Mouse (Mus musculus) embryonic fibroblast, embryonic 13.5 days (primary cell): ENCODE data around the gene Ppt2. TPM values are rescaled to one million over a fixed set of nuclear protein-coding genes. Genes with fewer than 3 reads are reported as not detected.
A peak's percentile ranks its signal among the peaks of the same experiment; 100 is the strongest.

Experiments
- H3K27ac ChIP-seq: 2 replicates; pipeline ENCODE4 v1.5.1; 2012; ENCODE audit warnings: low read length, control low read depth, inconsistent platforms; ENCODE audit not compliant: insufficient read depth
- H3K4me1 ChIP-seq: 2 replicates; pipeline ENCODE4 v1.6.1; 2011; ENCODE audit warnings: low read length; ENCODE audit not compliant: control insufficient read depth, insufficient read depth
- H3K4me3 ChIP-seq: 2 replicates; pipeline ENCODE4 v1.5.1; 2011; ENCODE audit warnings: mild to moderate bottlenecking, control low read depth, low read length; ENCODE audit not compliant: insufficient read depth
- CTCF ChIP-seq: IDR thresholded peaks from 2 replicates; pipeline ENCODE4 v1.5.1; 2011; ENCODE audit warnings: mild to moderate bottlenecking, control low read depth, low read length, moderate library complexity, borderline replicate concordance; ENCODE audit not compliant: insufficient read depth
- POLR2A ChIP-seq: IDR thresholded peaks from 2 replicates; pipeline ENCODE4 v1.6.1; 2011; ENCODE audit warnings: low read depth, mild to moderate bottlenecking, control low read depth, low read length, moderate library complexity
- polyA plus RNA-seq: library from polyadenylated mRNA; stranded (reverse); fragments of >200 nt; gene quantifications from 2 replicates; pipeline ENCODE4 v1.2.4, GENCODE M21; 2011; ENCODE audit warnings: low read depth; ENCODE audit not compliant: missing spikeins, insufficient read length

The Ppt2 gene
- polyA plus RNA-seq, 1 experiment: 32.3 TPM

GRCm38 (mm10) chr17:34629221-34629751 is 976 bp upstream of the Ppt2 start, which contains the start of gene Prrt1:
Prrt1 (plus strand) TSS chr17:34629533.
- no peak for TF ChIP-seq POLR2A
- TF ChIP-seq CTCF: no peak
- Histone ChIP-seq H3K4me3 (peak within 1 kb of the TSS; percentile 45; the same call in 1 of the 2 replicates), H3K27ac (no peak within 1 kb of the TSS), H3K4me1 (peaks cover 9% of the 10 kb centered on the region; the same call in 1 of the 2 replicates)

GRCm38 (mm10) chr17:34628644-34628967 is 296 bp upstream of the Ppt2 start:
- peaks cover 9% of the 10 kb centered on the region; the same call in 1 of the 2 replicates for H3K4me1 ChIP-seq
- H3K27ac ChIP-seq: no peak overlapping the region
- peak overlapping the region; percentile 45; the same call in 1 of the 2 replicates for H3K4me3 ChIP-seq
- TF ChIP-seq CTCF (no peak), POLR2A (0 out of 2 replicates have a peak, but pooled peaks have one; percentile 12)

- TF ChIP-seq CTCF: no peak
- TF ChIP-seq POLR2A: peak; percentile 83
- H3K4me1 ChIP-seq: peaks cover 9% of the 10 kb centered on the region; the same call in 1 of the 2 replicates
These were observed 992 bp downstream of the Ppt2 start for GRCm38 (mm10) chr17:34627093-34627942.

GRCm38 (mm10) chr17:34626773-34627092 is 1.6 kb downstream of the Ppt2 start:
- Histone ChIP-seq H3K4me1 (peaks cover 9% of the 10 kb centered on the region; the same call in 1 of the 2 replicates), H3K27ac (peak overlapping the region; percentile 15), H3K4me3 (peak overlapping the region; percentile 93)
- TF ChIP-seq POLR2A (no peak), CTCF (peak; percentile 43; the same call in 1 of the 2 replicates)

More at GRCm38 (mm10) chr17:34627093-34627942, 992 bp downstream of the Ppt2 start:
- H3K27ac ChIP-seq: peak overlapping the region; percentile 77
- peak overlapping the region; percentile 93 for H3K4me3 ChIP-seq

GRCm38 (mm10) chr17:34626062-34626772 is 2.1 kb downstream of the Ppt2 start:
- H3K4me3 ChIP-seq: peak overlapping the region; percentile 93
- H3K4me1 ChIP-seq: peaks cover 9% of the 10 kb centered on the region; the same call in 1 of the 2 replicates
- H3K27ac ChIP-seq: no peak overlapping the region
- TF ChIP-seq CTCF (no peak), POLR2A (no peak)

GRCm38 (mm10) chr17:34624981-34625380 is 3.3 kb downstream of the Ppt2 start:
- Histone ChIP-seq H3K4me1 (peaks cover 9% of the 10 kb centered on the region; the same call in 1 of the 2 replicates), H3K27ac (no peak overlapping the region), H3K4me3 (no peak overlapping the region)
- TF ChIP-seq CTCF (no peak), POLR2A (no peak)

DNA sequence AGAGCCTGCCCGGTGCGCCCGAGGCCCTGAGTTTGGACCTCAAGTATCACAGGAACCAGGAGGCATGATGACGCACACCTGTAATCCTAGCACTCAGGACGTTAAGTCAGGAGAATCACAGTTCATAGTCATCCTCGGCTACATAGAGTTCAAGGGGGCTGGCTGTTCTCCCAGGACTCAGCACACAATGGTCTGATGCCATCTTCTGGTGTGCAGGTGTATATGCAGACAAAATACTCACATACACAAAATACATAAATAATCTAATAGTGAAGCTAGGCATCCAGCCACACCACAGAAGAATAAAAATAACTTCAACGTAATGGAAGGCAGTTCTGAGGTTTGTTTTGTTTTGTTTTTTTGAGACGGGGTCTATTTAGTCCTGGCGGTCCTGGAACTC is 5.1 kb downstream of the Ppt2 start:
- H3K4me1 ChIP-seq: peaks cover 4% of the 10 kb centered on the region; the same call in 1 of the 2 replicates
- no peak overlapping the region for H3K27ac ChIP-seq
- H3K4me3 ChIP-seq: no peak overlapping the region
- TF ChIP-seq CTCF: no peak
- no peak for TF ChIP-seq POLR2A

GRCm38 (mm10) chr17:34621006-34621405 is 7.3 kb downstream of the Ppt2 start:
- Histone ChIP-seq H3K4me3 (no peak overlapping the region), H3K4me1 (0 out of 2 replicates have a peak, but pooled peaks cover under 1% of the 10 kb centered on the region), H3K27ac (no peak overlapping the region)
- TF ChIP-seq CTCF (no peak), POLR2A (no peak)

DNA sequence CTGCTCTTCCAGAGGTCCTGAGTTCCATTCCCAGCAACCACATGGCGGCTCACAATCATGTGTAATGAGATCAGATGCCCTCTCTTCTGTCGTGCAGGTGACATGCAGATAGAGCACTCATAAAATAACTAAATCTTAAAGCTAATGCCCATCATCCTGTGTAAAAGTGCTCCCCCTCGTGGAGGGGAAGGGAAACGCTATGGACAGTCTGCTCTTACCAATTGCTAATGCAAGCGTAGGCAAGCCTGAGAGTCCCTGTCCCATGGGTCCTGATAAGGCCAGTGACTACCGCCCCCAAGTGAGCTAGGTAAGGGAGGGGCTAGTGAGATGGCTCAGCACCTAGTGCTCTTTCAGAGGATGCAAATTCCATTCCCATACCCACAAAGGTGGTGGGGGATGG is 9.3 kb downstream of the Ppt2 start:
- Histone ChIP-seq H3K27ac (no peak overlapping the region), H3K4me3 (no peak overlapping the region), H3K4me1 (no peaks in the 10 kb centered on the region)
- no peak for TF ChIP-seq POLR2A
- TF ChIP-seq CTCF: peak; percentile 57; the same call in 1 of the 2 replicates
